Mouse (Mus musculus) monocyte, adult 5-6 weeks (primary cell): Measurements from ENCODE around the gene Gtf2a1l. TPM values are rescaled to one million over a fixed set of nuclear protein-coding genes. Genes with fewer than 3 reads are reported as not detected.

Experiments used
- ATAC-seq: fragments of 153-309, 156-312 bp; replicated peaks from 2 replicates; pipeline ENCODE4 v1.8.0; 2017; ENCODE audit warnings: mild to moderate bottlenecking; ENCODE audit not compliant: low TSS enrichment, insufficient number of reproducible peaks, severe bottlenecking, poor library complexity, low FRiP score
- total RNA-seq: library from RNA; stranded (forward); fragments of 200-1000, 200-491, 200-594 nt; gene quantifications from 3 replicates; pipeline ENCODE4 v1.2.3, GENCODE M21; 2017

Gtf2a1l gene
- total RNA-seq, 1 experiment from 2014 or later: not detected

GRCm38 (mm10) chr17:88647149-88647548 lies 21.3 kb upstream of the Gtf2a1l start:
- no peak for ATAC-seq

- no peak for ATAC-seq
Observed at GRCm38 (mm10) chr17:88652010-88652409, 16.4 kb upstream of the Gtf2a1l start.

GRCm38 (mm10) chr17:88652702-88653374 lies 15.6 kb upstream of the Gtf2a1l start:
- peak; percentile 57; the same call in 1 of the 2 replicates for ATAC-seq

GRCm38 (mm10) chr17:88653375-88653769 lies 15.1 kb upstream of the Gtf2a1l start:
- no peak for ATAC-seq

- ATAC-seq: no peak
Observed at GRCm38 (mm10) chr17:88658510-88658909, 9.9 kb upstream of the Gtf2a1l start.

GRCm38 (mm10) chr17:88666076-88666475 lies 2.4 kb upstream of the Gtf2a1l start:
- no peak for ATAC-seq

GRCm38 (mm10) chr17:88669921-88670320 lies 1.5 kb downstream of the Gtf2a1l start:
- ATAC-seq: no peak

- ATAC-seq: no peak
Observed at GRCm38 (mm10) chr17:88670800-88671199, 2.3 kb downstream of the Gtf2a1l start.

- ATAC-seq: no peak
Observed at GRCm38 (mm10) chr17:88675310-88676309, 7.2 kb downstream of the Gtf2a1l start.

- ATAC-seq: no peak
Observed at GRCm38 (mm10) chr17:88688226-88688625, 19.8 kb downstream of the Gtf2a1l start.

GRCm38 (mm10) chr17:88696656-88697333 lies 28.3 kb downstream of the Gtf2a1l start:
- ATAC-seq: no peak

- peak; percentile 83 for ATAC-seq
Observed at GRCm38 (mm10) chr17:88700901-88701300, 32.4 kb downstream of the Gtf2a1l start.

- no peak for ATAC-seq
Observed at GRCm38 (mm10) chr17:88702345-88702744, 33.9 kb downstream of the Gtf2a1l start.

GRCm38 (mm10) chr17:88703112-88703511 lies 34.7 kb downstream of the Gtf2a1l start:
- ATAC-seq: no peak

GRCm38 (mm10) chr17:88706231-88706649 lies 37.8 kb downstream of the Gtf2a1l start:
- no peak for ATAC-seq

- ATAC-seq: no peak
Observed at GRCm38 (mm10) chr17:88749646-88750045, 81.2 kb downstream of the Gtf2a1l start.

- ATAC-seq: no peak
Observed at GRCm38 (mm10) chr17:88752827-88753471, 84.5 kb downstream of the Gtf2a1l start.

- ATAC-seq: no peak
Observed at GRCm38 (mm10) chr17:88753472-88753857, 85.0 kb downstream of the Gtf2a1l start.

GRCm38 (mm10) chr17:88755776-88756175 lies 87.3 kb downstream of the Gtf2a1l start:
- no peak for ATAC-seq
